Mouse (Mus musculus): ENCODE measurements around the gene Lrch3. TPM values are rescaled to one million over a fixed set of nuclear protein-coding genes. Genes with fewer than 3 reads are reported as not detected.

The Lrch3 gene
- 53.7 and 53.9 TPM in 2 replicates for polyA plus RNA-seq (2012; rRNA removed)

GRCm38 (mm10) chr16:32913937-32914881, at the start of gene Lrch3:
TSS of gene Lrch3 (plus strand) at chr16:32914100.

DNA sequence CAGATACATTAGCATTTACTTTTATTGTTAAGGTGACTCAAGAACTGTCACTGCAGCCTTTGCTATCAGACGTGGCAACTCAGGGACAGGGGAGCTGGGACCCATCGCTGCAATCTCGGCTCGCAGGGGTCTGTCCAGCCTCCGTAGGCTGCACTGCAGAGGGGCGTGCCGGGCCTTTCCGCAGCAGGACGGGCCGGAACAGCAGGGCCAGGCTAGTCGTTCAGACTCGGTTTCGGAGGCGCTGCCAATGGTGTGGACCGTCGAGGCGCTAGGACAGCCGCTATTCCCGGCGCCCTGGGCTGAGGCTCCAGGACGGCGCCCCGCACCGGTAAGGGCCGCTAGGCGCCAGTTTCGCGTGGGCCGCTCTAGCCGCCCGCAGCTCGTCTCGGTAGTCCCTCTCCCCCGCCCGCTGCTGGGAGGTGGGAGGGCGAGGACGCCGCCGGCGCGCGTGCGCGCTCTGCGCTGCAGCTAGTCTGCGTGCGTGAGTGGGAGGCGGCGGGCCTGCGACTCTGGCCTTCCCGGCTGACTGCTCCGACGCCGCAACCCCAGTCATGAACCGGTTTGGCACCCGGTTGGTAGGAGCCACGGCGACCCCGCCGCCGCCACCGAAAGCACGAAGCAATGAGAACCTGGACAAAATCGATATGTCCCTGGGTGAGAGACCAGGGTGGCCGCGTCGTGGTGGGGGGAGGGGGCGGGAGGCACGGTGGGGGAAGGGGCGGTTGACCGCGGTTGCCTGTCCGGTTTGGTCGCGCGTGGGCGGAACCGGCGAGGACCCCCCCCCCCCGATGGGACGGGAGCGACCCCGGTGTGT, 36.4 kb upstream of the Lrch3 start, which contains the start of the genes Fyttd1 and Rubcn:
Fyttd1 (plus strand) TSS at position 158 of the 814 bp plus-strand sequence.
Rubcn (minus strand) TSS at position 424 of the 814 bp plus-strand sequence.

GRCm38 (mm10) chr16:33056095-33056785, 142.3 kb downstream of the Lrch3 start, which contains the start of the genes Iqcg and Rpl35a:
TSS of gene Iqcg (minus strand) at chr16:33056218.
TSS of gene Rpl35a (plus strand) at chr16:33056453.

GRCm38 (mm10) chr16:33062024-33062681, 148.3 kb downstream of the Lrch3 start, which contains the start of gene Lmln:
TSS of gene Lmln (plus strand) at chr16:33062521.

Other genes with a start within 250 kb of the Lrch3 start
- gene Muc4, start 178.2 kb upstream of the Lrch3 start, polyA plus RNA-seq (2012; rRNA removed): 0.01 and 0.03 TPM in 2 replicates
- gene Muc20, start 116.7 kb upstream of the Lrch3 start, polyA plus RNA-seq (2012; rRNA removed): 0.01 and 0.04 TPM in 2 replicates
- gene Smbd1, start 103.6 kb upstream of the Lrch3 start, polyA plus RNA-seq (2012; rRNA removed): not detected in 2 replicates
- 63.3 and 65.4 TPM in 2 replicates for gene Fyttd1, start 36.6 kb upstream of the Lrch3 start, polyA plus RNA-seq (2012; rRNA removed)
- gene Rubcn, start 36.3 kb upstream of the Lrch3 start, polyA plus RNA-seq (2012; rRNA removed): 67.0 and 67.9 TPM in 2 replicates
- gene Iqcg, start 142.1 kb downstream of the Lrch3 start, polyA plus RNA-seq (2012; rRNA removed): 2.0 and 3.3 TPM in 2 replicates
- gene Rpl35a, start 142.4 kb downstream of the Lrch3 start, polyA plus RNA-seq (2012; rRNA removed): 782 and 869 TPM in 2 replicates
- 5.9 and 6.0 TPM in 2 replicates for gene Lmln, start 148.4 kb downstream of the Lrch3 start, polyA plus RNA-seq (2012; rRNA removed)